Mouse (Mus musculus) leukemia stem cell, adult 10-12 weeks (primary cell): ENCODE data around the gene Alb. TPM values are rescaled to one million over a fixed set of nuclear protein-coding genes. Genes with fewer than 3 reads are reported as not detected.

Experiments
- polyA plus RNA-seq: library from polyadenylated mRNA; stranded (reverse); fragments of >175 nt; gene quantifications from 2 replicates; pipeline ENCODE4 v1.2.3, GENCODE M21; 2012; ENCODE audit warnings: low replicate concordance

Gene Alb
- not detected in 2 replicates for polyA plus RNA-seq

DNA sequence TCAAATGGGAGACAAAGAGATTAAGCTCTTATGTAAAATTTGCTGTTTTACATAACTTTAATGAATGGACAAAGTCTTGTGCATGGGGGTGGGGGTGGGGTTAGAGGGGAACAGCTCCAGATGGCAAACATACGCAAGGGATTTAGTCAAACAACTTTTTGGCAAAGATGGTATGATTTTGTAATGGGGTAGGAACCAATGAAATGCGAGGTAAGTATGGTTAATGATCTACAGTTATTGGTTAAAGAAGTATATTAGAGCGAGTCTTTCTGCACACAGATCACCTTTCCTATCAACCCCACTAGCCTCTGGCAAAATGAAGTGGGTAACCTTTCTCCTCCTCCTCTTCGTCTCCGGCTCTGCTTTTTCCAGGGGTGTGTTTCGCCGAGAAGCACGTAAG, at the start of gene Alb:
TSS of gene Alb (plus strand) at position 279 of the 400 bp plus-strand sequence.

DNA sequence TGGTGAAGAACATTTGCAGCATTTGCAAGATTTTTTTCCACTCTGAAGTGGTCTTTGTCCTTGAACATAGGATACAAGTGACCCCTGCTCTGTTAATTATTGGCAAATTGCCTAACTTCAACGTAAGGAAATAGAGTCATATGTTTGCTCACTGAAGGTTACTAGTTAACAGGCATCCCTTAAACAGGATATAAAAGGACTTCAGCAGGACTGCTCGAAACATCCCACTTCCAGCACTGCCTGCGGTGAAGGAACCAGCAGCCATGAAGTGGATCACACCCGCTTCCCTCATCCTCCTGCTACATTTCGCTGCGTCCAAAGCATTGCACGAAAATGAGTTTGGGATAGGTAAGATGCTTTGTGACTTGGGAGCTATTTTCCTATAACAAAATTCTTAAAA, 29.8 kb downstream of the Alb start, which contains the start of gene Afp:
TSS of gene Afp (plus strand) at position 220 of the 400 bp plus-strand sequence.

DNA sequence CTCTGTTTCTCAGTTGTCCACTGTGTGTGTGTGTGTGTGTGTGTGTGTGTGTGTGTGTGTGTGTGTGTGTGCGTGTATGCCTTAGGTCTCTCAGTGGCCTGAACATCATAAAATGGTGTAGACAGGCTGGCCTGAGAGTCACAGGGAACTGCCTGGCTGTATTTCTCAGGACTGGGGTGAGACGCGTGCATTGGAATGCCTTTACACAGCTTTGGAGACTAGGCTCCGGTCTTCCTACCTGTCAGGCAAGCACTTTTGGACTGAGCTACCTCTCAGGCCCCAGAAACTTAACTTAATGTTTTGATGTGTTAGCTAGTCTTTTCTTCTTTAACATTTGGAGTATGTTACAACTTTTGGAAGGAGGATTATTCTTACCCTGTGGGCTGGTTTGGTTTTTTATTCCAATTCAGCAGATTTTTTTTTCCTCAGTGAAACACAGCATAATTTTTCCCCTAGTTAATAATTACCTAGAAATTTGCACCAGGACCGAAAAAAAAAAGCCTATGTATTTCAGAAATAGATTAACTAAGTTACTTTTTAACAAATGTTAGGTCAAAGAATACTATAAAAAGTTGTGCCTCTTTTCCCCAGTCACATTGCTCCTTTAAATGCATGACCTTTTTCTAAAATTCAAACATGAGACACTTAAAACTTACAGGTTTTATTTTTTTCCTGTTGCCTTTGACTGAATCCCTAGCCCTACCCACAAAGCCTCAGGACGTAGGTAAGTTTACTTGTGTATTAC, 57.8 kb downstream of the Alb start, which contains the start of gene Afm:
TSS of gene Afm (plus strand) at position 577 of the 745 bp plus-strand sequence.

Other genes with a start within 250 kb of the Alb start
- gene Cox18, start 236.9 kb upstream of the Alb start, polyA plus RNA-seq = 35.1 and 84.6 TPM in 2 replicates
- 14.3 and 21.4 TPM in 2 replicates for gene Ankrd17, start 94.3 kb upstream of the Alb start, polyA plus RNA-seq
- 0.64 TPM in 1 of 2 replicates, not detected in the other for gene Gm9958, start 93.7 kb upstream of the Alb start, polyA plus RNA-seq
- gene Afp, start 29.8 kb downstream of the Alb start, polyA plus RNA-seq = not detected in 2 replicates
- not detected in 2 replicates for gene Afm, start 58.0 kb downstream of the Alb start, polyA plus RNA-seq
- 0.48 and 0.80 TPM in 2 replicates for gene 5830473C10Rik, start 100.2 kb downstream of the Alb start, polyA plus RNA-seq
- 0.42 TPM in 1 of 2 replicates, not detected in the other for gene Rassf6, start 179.8 kb downstream of the Alb start, polyA plus RNA-seq